Mouse (Mus musculus): Measurements from ENCODE around the gene Ankrd39.

- no peak for TF ChIP-seq POLR2A (IDR thresholded peaks at IDR 0.05; ENCODE audit: borderline replicate concordance, insufficient read depth, low read length)
- no peak for TF ChIP-seq CTCF (IDR thresholded peaks at IDR 0.05; ENCODE audit: borderline replicate concordance, insufficient read depth, low read depth, low read length)
Observed at GRCm38 (mm10) chr1:36569694-36570276, 22.5 kb upstream of the Ankrd39 start.

Measured in cerebellum, adult 2 months (tissue).